Mouse (Mus musculus) midbrain, embryonic 12.5 days (tissue): ENCODE data around the gene Dck. TPM values are rescaled to one million over a fixed set of nuclear protein-coding genes. Genes with fewer than 3 reads are reported as not detected.
A peak's percentile ranks its signal among the peaks of the same experiment; 100 is the strongest.

Source experiments
- ATAC-seq: fragments of 200-750 bp; cut with Nextera tagmentation; 2 replicates; pipeline ENCODE4 v1.8.0; 2017; ENCODE audit warnings: low read depth, moderate TSS enrichment, moderate library complexity; ENCODE audit not compliant: low FRiP score
- H3K27ac ChIP-seq: fragments of 300-500 bp; sonication (generic); replicated peaks from 2 replicates; pipeline ENCODE4 v1.5.1; 2016; ENCODE audit warnings: mild to moderate bottlenecking
- H3K27me3 ChIP-seq: fragments of 300-500 bp; sonication (generic); 2 replicates; pipeline ENCODE4 v1.6.1; 2016; ENCODE audit warnings: mild to moderate bottlenecking
- H3K36me3 ChIP-seq: fragments of 300-500 bp; sonication (generic); 2 replicates; pipeline ENCODE4 v1.6.1; 2016
- H3K4me1 ChIP-seq: fragments of 300-500 bp; sonication (generic); 2 replicates; pipeline ENCODE4 v1.6.1; 2016
- H3K4me2 ChIP-seq: fragments of 300-500 bp; sonication (generic); replicated peaks from 2 replicates; pipeline ENCODE4 v1.6.1; 2016; ENCODE audit warnings: mild to moderate bottlenecking, moderate library complexity
- H3K4me3 ChIP-seq: fragments of 300-500 bp; sonication (generic); 2 replicates; pipeline ENCODE4 v1.5.1; 2016; ENCODE audit warnings: mild to moderate bottlenecking
- H3K9ac ChIP-seq: fragments of 300-500 bp; sonication (generic); replicated peaks from 2 replicates; pipeline ENCODE4 v1.6.1; 2016; ENCODE audit warnings: mild to moderate bottlenecking, moderate library complexity
- H3K9me3 ChIP-seq: fragments of 300-500 bp; sonication (generic); 2 replicates; pipeline ENCODE4 v1.6.1; 2016; ENCODE audit warnings: mild to moderate bottlenecking
- WGBS: fragments of 180-500 bp; shearing (Covaris S2); methylation state at CpG from one replicate; pipeline ENCODE4 v1.1.7; 2016; 5-methylcytosine and 5-hydroxymethylcytosine counted together
- polyA plus RNA-seq: library from polyadenylated mRNA; unstranded; fragments of >200 nt; fragmentation: Nextera tagmentation; extraction: Ambion mirVana; gene quantifications from 2 replicates; pipeline ENCODE4 v1.2.1, GENCODE M21; 2016

Dck gene
- polyA plus RNA-seq, 1 experiment from 2014 or later, result 117 TPM

- whole genome bisulfite sequencing, result 50% methylated on average over 9 of the region's 9 CpGs
- Histone ChIP-seq H3K27ac (no peak overlapping the region), H3K4me3 (no peak overlapping the region), H3K36me3 (no peaks in the 10 kb centered on the region), H3K9ac (no peak overlapping the region), H3K4me1 (no peaks in the 10 kb centered on the region), H3K4me2 (no peak overlapping the region), H3K9me3 (no peaks in the 10 kb centered on the region), H3K27me3 (no peaks in the 10 kb centered on the region)
- no peak for ATAC-seq
These were observed 31.3 kb downstream of the Dck start for GRCm38 (mm10) chr5:88795910-88796584.

- no peaks in the 10 kb centered on the region for H3K27me3 ChIP-seq
- H3K4me3 ChIP-seq, result no peak overlapping the region
- no peaks in the 10 kb centered on the region for H3K9me3 ChIP-seq
- H3K36me3 ChIP-seq, result no peaks in the 10 kb centered on the region
- 77% methylated on average over 11 of the region's 11 CpGs for whole genome bisulfite sequencing
- no peak overlapping the region for H3K9ac ChIP-seq
- H3K4me1 ChIP-seq, result no peaks in the 10 kb centered on the region
- H3K4me2 ChIP-seq, result no peak overlapping the region
- ATAC-seq, result no peak
- H3K27ac ChIP-seq, result no peak overlapping the region
These were observed 31.8 kb downstream of the Dck start for GRCm38 (mm10) chr5:88796588-88796987.

GRCm38 (mm10) chr5:88797121-88797520, 32.3 kb downstream of the Dck start:
- Histone ChIP-seq H3K27ac (no peak overlapping the region), H3K4me3 (no peak overlapping the region), H3K36me3 (no peaks in the 10 kb centered on the region), H3K9ac (no peak overlapping the region), H3K4me1 (no peaks in the 10 kb centered on the region), H3K27me3 (no peaks in the 10 kb centered on the region), H3K4me2 (no peak overlapping the region), H3K9me3 (no peaks in the 10 kb centered on the region)
- no peak for ATAC-seq
- 75% methylated on average over 6 of the region's 6 CpGs for WGBS

GRCm38 (mm10) chr5:88805616-88806015, 40.8 kb downstream of the Dck start:
- ATAC-seq, result no peak
- no peaks in the 10 kb centered on the region for H3K36me3 ChIP-seq
- no peaks in the 10 kb centered on the region for H3K9me3 ChIP-seq
- 90% methylated on average over 4 of the region's 4 CpGs for WGBS
- no peak overlapping the region for H3K4me2 ChIP-seq
- H3K4me1 ChIP-seq, result no peaks in the 10 kb centered on the region
- no peak overlapping the region for H3K4me3 ChIP-seq
- no peak overlapping the region for H3K27ac ChIP-seq
- no peaks in the 10 kb centered on the region for H3K27me3 ChIP-seq
- H3K9ac ChIP-seq, result no peak overlapping the region

- H3K9me3 ChIP-seq, result no peaks in the 10 kb centered on the region
- H3K27ac ChIP-seq, result no peak overlapping the region
- no peaks in the 10 kb centered on the region for H3K4me1 ChIP-seq
- no peak overlapping the region for H3K4me3 ChIP-seq
- H3K4me2 ChIP-seq, result no peak overlapping the region
- WGBS, result 21% methylated on average over 5 of the region's 5 CpGs
- H3K9ac ChIP-seq, result no peak overlapping the region
- no peaks in the 10 kb centered on the region for H3K36me3 ChIP-seq
- no peaks in the 10 kb centered on the region for H3K27me3 ChIP-seq
- ATAC-seq, result no peak
These were observed 41.5 kb downstream of the Dck start for GRCm38 (mm10) chr5:88806278-88806677.

GRCm38 (mm10) chr5:88807342-88807741, 42.5 kb downstream of the Dck start:
- 39% methylated on average over 9 of the region's 9 CpGs for WGBS
- Histone ChIP-seq H3K9me3 (no peaks in the 10 kb centered on the region), H3K9ac (no peak overlapping the region), H3K27ac (no peak overlapping the region), H3K27me3 (no peaks in the 10 kb centered on the region), H3K4me3 (no peak overlapping the region), H3K36me3 (no peaks in the 10 kb centered on the region), H3K4me1 (no peaks in the 10 kb centered on the region), H3K4me2 (no peak overlapping the region)
- ATAC-seq, result no peak

GRCm38 (mm10) chr5:88813188-88813587, 48.4 kb downstream of the Dck start:
- Histone ChIP-seq H3K27ac (no peak overlapping the region), H3K9ac (no peak overlapping the region), H3K36me3 (no peaks in the 10 kb centered on the region), H3K27me3 (no peaks in the 10 kb centered on the region), H3K9me3 (no peaks in the 10 kb centered on the region), H3K4me1 (no peaks in the 10 kb centered on the region), H3K4me2 (no peak overlapping the region), H3K4me3 (no peak overlapping the region)
- no peak for ATAC-seq
- 82% methylated on average over 2 of the region's 2 CpGs for WGBS

GRCm38 (mm10) chr5:88814552-88814951, 49.8 kb downstream of the Dck start:
- Histone ChIP-seq H3K27ac (no peak overlapping the region), H3K36me3 (no peaks in the 10 kb centered on the region), H3K4me3 (no peak overlapping the region), H3K4me2 (no peak overlapping the region), H3K4me1 (no peaks in the 10 kb centered on the region), H3K9ac (no peak overlapping the region), H3K9me3 (no peaks in the 10 kb centered on the region), H3K27me3 (no peaks in the 10 kb centered on the region)
- no peak for ATAC-seq
- WGBS, result 81% methylated on average over 4 of the region's 4 CpGs

- Histone ChIP-seq H3K27me3 (no peaks in the 10 kb centered on the region), H3K36me3 (no peaks in the 10 kb centered on the region), H3K27ac (no peak overlapping the region), H3K9me3 (no peaks in the 10 kb centered on the region), H3K9ac (no peak overlapping the region), H3K4me2 (no peak overlapping the region), H3K4me3 (no peak overlapping the region), H3K4me1 (no peaks in the 10 kb centered on the region)
- WGBS, result 78% methylated on average over 1 of the region's 1 CpGs
- no peak for ATAC-seq
These were observed 56.7 kb downstream of the Dck start for GRCm38 (mm10) chr5:88821542-88821941.

GRCm38 (mm10) chr5:88824838-88825237, 60.0 kb downstream of the Dck start:
- no peaks in the 10 kb centered on the region for H3K36me3 ChIP-seq
- H3K4me3 ChIP-seq, result no peak overlapping the region
- ATAC-seq, result peak; percentile 49; the same call in 1 of the 2 replicates
- 76% methylated on average over 10 of the region's 10 CpGs for WGBS
- H3K27ac ChIP-seq, result no peak overlapping the region
- no peak overlapping the region for H3K4me2 ChIP-seq
- no peaks in the 10 kb centered on the region for H3K27me3 ChIP-seq
- no peaks in the 10 kb centered on the region for H3K4me1 ChIP-seq
- H3K9ac ChIP-seq, result no peak overlapping the region
- no peaks in the 10 kb centered on the region for H3K9me3 ChIP-seq

- peak; percentile 53; the same call in 1 of the 2 replicates for ATAC-seq
- H3K36me3 ChIP-seq, result no peaks in the 10 kb centered on the region
- no peaks in the 10 kb centered on the region for H3K27me3 ChIP-seq
- H3K4me3 ChIP-seq, result no peak overlapping the region
- H3K4me2 ChIP-seq, result no peak overlapping the region
- no peak overlapping the region for H3K27ac ChIP-seq
- no peak overlapping the region for H3K9ac ChIP-seq
- H3K9me3 ChIP-seq, result no peaks in the 10 kb centered on the region
- 64% methylated on average over 8 of the region's 8 CpGs for WGBS
- 0 out of 2 replicates have a peak, but pooled peaks cover 3% of the 10 kb centered on the region for H3K4me1 ChIP-seq
These were observed 65.2 kb downstream of the Dck start for GRCm38 (mm10) chr5:88829835-88830571.

- no peak overlapping the region for H3K4me2 ChIP-seq
- no peak for ATAC-seq
- no peak overlapping the region for H3K9ac ChIP-seq
- H3K27ac ChIP-seq, result no peak overlapping the region
- 77% methylated on average over 4 of the region's 4 CpGs for WGBS
- no peaks in the 10 kb centered on the region for H3K27me3 ChIP-seq
- 0 out of 2 replicates have a peak, but pooled peaks cover 3% of the 10 kb centered on the region for H3K4me1 ChIP-seq
- H3K36me3 ChIP-seq, result no peaks in the 10 kb centered on the region
- H3K9me3 ChIP-seq, result no peaks in the 10 kb centered on the region
- H3K4me3 ChIP-seq, result no peak overlapping the region
These were observed 66.1 kb downstream of the Dck start for GRCm38 (mm10) chr5:88830880-88831279.
